Mouse (Mus musculus) gastrocnemius, postnatal 14 days (tissue): Measurements from ENCODE around the gene Gm13276. TPM values are rescaled to one million over a fixed set of nuclear protein-coding genes. Genes with fewer than 3 reads are reported as not detected.

Experiments
- total RNA-seq, 2 experiments: library from RNA; stranded (reverse); gene quantifications; 2 replicates each; pipeline ENCODE4 v1.2.3; 2021

Gene Gm13276
- total RNA-seq, 2 experiments from 2014 or later, result not detected

Other genes starting within 250 kb of the Gm13276 start
- gene Ifna15, start 227.5 kb upstream of the Gm13276 start, total RNA-seq, result not detected
- gene Ifna14, start 213.9 kb upstream of the Gm13276 start, total RNA-seq, result not detected
- not detected for gene Ifna9, start 193.3 kb upstream of the Gm13276 start, total RNA-seq
- not detected for gene Ifna12, start 182.3 kb upstream of the Gm13276 start, total RNA-seq
- gene C87499, start 151.3 kb upstream of the Gm13276 start, total RNA-seq, result not detected
- not detected for gene Ifna13, start 141.2 kb upstream of the Gm13276 start, total RNA-seq
- not detected for gene Ifna16, start 108.8 kb upstream of the Gm13276 start, total RNA-seq
- not detected for gene Ifna2, start 101.8 kb upstream of the Gm13276 start, total RNA-seq
- gene Ifnab, start 94.3 kb upstream of the Gm13276 start, total RNA-seq, result not detected
- under 1 TPM in 1 of 2 experiments, not detected in 1; 0.41 TPM for gene Gm26566, start 63.9 kb upstream of the Gm13276 start, total RNA-seq
- 10 to 100 TPM; 51.0 to 57.1 TPM for gene Klhl9, start 63.2 kb upstream of the Gm13276 start, total RNA-seq
- not detected for gene Gm13271, start 30.8 kb upstream of the Gm13276 start, total RNA-seq
- not detected for gene Gm13283, start 25.6 kb upstream of the Gm13276 start, total RNA-seq
- gene Gm13290, start 11.9 kb upstream of the Gm13276 start, total RNA-seq, result not detected
- not detected for gene Gm13289, start 8.8 kb upstream of the Gm13276 start, total RNA-seq
- gene Gm13272, start 5.9 kb upstream of the Gm13276 start, total RNA-seq, result not detected
- not detected for gene Ifnz, start 3.6 kb upstream of the Gm13276 start, total RNA-seq
- gene Gm13277, start 2.9 kb downstream of the Gm13276 start, total RNA-seq, result not detected
- not detected for gene Gm13278, start 5.8 kb downstream of the Gm13276 start, total RNA-seq
- not detected for gene Gm13275, start 8.8 kb downstream of the Gm13276 start, total RNA-seq
- not detected for gene Gm13279, start 11.7 kb downstream of the Gm13276 start, total RNA-seq
- gene Gm13285, start 14.0 kb downstream of the Gm13276 start, total RNA-seq, result not detected
- not detected for gene Gm13287, start 17.5 kb downstream of the Gm13276 start, total RNA-seq
- gene Gm13288, start 19.8 kb downstream of the Gm13276 start, total RNA-seq, result not detected
- not detected for gene Ifna7, start 30.5 kb downstream of the Gm13276 start, total RNA-seq
- not detected for gene Ifna11, start 34.2 kb downstream of the Gm13276 start, total RNA-seq
- not detected for gene Ifna6, start 41.7 kb downstream of the Gm13276 start, total RNA-seq
- not detected for gene Ifna5, start 49.8 kb downstream of the Gm13276 start, total RNA-seq
- not detected for gene Ifna4, start 56.2 kb downstream of the Gm13276 start, total RNA-seq
- gene Ifna1, start 64.4 kb downstream of the Gm13276 start, total RNA-seq, result not detected
- not detected for gene Ifne, start 94.5 kb downstream of the Gm13276 start, total RNA-seq